Mouse (Mus musculus): Measurements from ENCODE around the gene Rpl10-ps3. TPM values are rescaled to one million over a fixed set of nuclear protein-coding genes. Genes with fewer than 3 reads are reported as not detected.

Rpl10-ps3 gene
- polyA plus RNA-seq, 1 experiment from 2014 or later: 258 TPM

GRCm38 (mm10) chr9:50305666-50306402 is 38.9 kb downstream of the Rpl10-ps3 start:
- H3K36me3 ChIP-seq: no peaks in the 10 kb centered on the region
- H3K27ac ChIP-seq (replicated peaks): no peak overlapping the region
- WGBS: 55% methylated on average over 10 of the region's 10 CpGs
- no peak for ATAC-seq (ENCODE audit: extremely low read depth, insufficient number of reproducible peaks, low FRiP score, low TSS enrichment)
- no peak overlapping the region for H3K9ac ChIP-seq
- H3K4me1 ChIP-seq: peaks cover 17% of the 10 kb centered on the region; the same call in 1 of the 2 replicates
- H3K4me2 ChIP-seq: no peak overlapping the region
- H3K27me3 ChIP-seq (replicated peaks): no peaks in the 10 kb centered on the region
- H3K4me3 ChIP-seq: no peak overlapping the region
- H3K9me3 ChIP-seq: no peaks in the 10 kb centered on the region

- no peaks in the 10 kb centered on the region for H3K27me3 ChIP-seq (replicated peaks)
- no peak overlapping the region for H3K4me3 ChIP-seq
- no peak for ATAC-seq (ENCODE audit: extremely low read depth, insufficient number of reproducible peaks, low FRiP score, low TSS enrichment)
- peaks cover 17% of the 10 kb centered on the region; the same call in 1 of the 2 replicates for H3K4me1 ChIP-seq
- 44% methylated on average over 2 of the region's 2 CpGs for WGBS
- H3K4me2 ChIP-seq: no peak overlapping the region
- H3K27ac ChIP-seq (replicated peaks): no peak overlapping the region
- no peak overlapping the region for H3K9ac ChIP-seq
- no peaks in the 10 kb centered on the region for H3K9me3 ChIP-seq
- H3K36me3 ChIP-seq: no peaks in the 10 kb centered on the region
Measured at GRCm38 (mm10) chr9:50305046-50305445, 39.7 kb downstream of the Rpl10-ps3 start.

GRCm38 (mm10) chr9:50304004-50304403 is 40.8 kb downstream of the Rpl10-ps3 start:
- peaks cover 17% of the 10 kb centered on the region; the same call in 1 of the 2 replicates for H3K4me1 ChIP-seq
- no peak overlapping the region for H3K9ac ChIP-seq
- H3K27ac ChIP-seq (replicated peaks): no peak overlapping the region
- H3K4me2 ChIP-seq: no peak overlapping the region
- H3K36me3 ChIP-seq: no peaks in the 10 kb centered on the region
- no peak overlapping the region for H3K4me3 ChIP-seq
- H3K27me3 ChIP-seq (replicated peaks): no peaks in the 10 kb centered on the region
- WGBS: 43% methylated on average over 4 of the region's 4 CpGs
- no peaks in the 10 kb centered on the region for H3K9me3 ChIP-seq
- no peak for ATAC-seq (ENCODE audit: extremely low read depth, insufficient number of reproducible peaks, low FRiP score, low TSS enrichment)

- Histone ChIP-seq H3K4me3 (no peak overlapping the region), H3K27ac (replicated peaks) (no peak overlapping the region)
- no peak for ATAC-seq (ENCODE audit: extremely low read depth, insufficient number of reproducible peaks, low FRiP score, low TSS enrichment)
Measured at GRCm38 (mm10) chr9:50301722-50302121, 43.0 kb downstream of the Rpl10-ps3 start.

GRCm38 (mm10) chr9:50298389-50298788 is 46.4 kb downstream of the Rpl10-ps3 start:
- Histone ChIP-seq H3K27me3 (replicated peaks) (no peaks in the 10 kb centered on the region), H3K4me2 (no peak overlapping the region), H3K9ac (no peak overlapping the region), H3K36me3 (no peaks in the 10 kb centered on the region), H3K27ac (replicated peaks) (no peak overlapping the region), H3K9me3 (peaks cover 6% of the 10 kb centered on the region; the same call in 1 of the 2 replicates), H3K4me3 (no peak overlapping the region), H3K4me1 (peaks cover 8% of the 10 kb centered on the region; the same call in 1 of the 2 replicates)
- no peak for ATAC-seq (ENCODE audit: extremely low read depth, insufficient number of reproducible peaks, low FRiP score, low TSS enrichment)
- 30% methylated on average over 2 of the region's 2 CpGs for WGBS

More at GRCm38 (mm10) chr9:50301722-50302121, 43.0 kb downstream of the Rpl10-ps3 start:
- no peaks in the 10 kb centered on the region for H3K36me3 ChIP-seq
- no peaks in the 10 kb centered on the region for H3K27me3 ChIP-seq (replicated peaks)
- H3K9me3 ChIP-seq: no peaks in the 10 kb centered on the region
- no peak overlapping the region for H3K4me2 ChIP-seq
- no peak overlapping the region for H3K9ac ChIP-seq
- H3K4me1 ChIP-seq: peaks cover 25% of the 10 kb centered on the region; the same call in 1 of the 2 replicates

Other genes starting within 250 kb of the Rpl10-ps3 start
- 0.14 and 0.19 TPM in 2 replicates for gene Plet1, start 149.6 kb upstream of the Rpl10-ps3 start, polyA plus RNA-seq (2015; fragmentation: Nextera tagmentation; extraction: Ambion mirVana)
- gene Pts, start 183.8 kb upstream of the Rpl10-ps3 start, polyA plus RNA-seq (2015; fragmentation: Nextera tagmentation; extraction: Ambion mirVana): 76.0 and 79.3 TPM in 2 replicates
- 5.5 and 7.1 TPM in 2 replicates for gene Il18, start 209.9 kb upstream of the Rpl10-ps3 start, polyA plus RNA-seq (2015; fragmentation: Nextera tagmentation; extraction: Ambion mirVana)
- gene Bco2, start 210.2 kb upstream of the Rpl10-ps3 start, polyA plus RNA-seq (2015; fragmentation: Nextera tagmentation; extraction: Ambion mirVana): 0.20 TPM in 1 of 2 replicates, not detected in the other
- not detected in 2 replicates for gene Tex12, start 216.4 kb upstream of the Rpl10-ps3 start, polyA plus RNA-seq (2015; fragmentation: Nextera tagmentation; extraction: Ambion mirVana)

Data from heart, embryonic 13.5 days (tissue).